Mouse (Mus musculus): ENCODE measurements around the gene Zfyve28. TPM values are rescaled to one million over a fixed set of nuclear protein-coding genes. Genes with fewer than 3 reads are reported as not detected.

The Zfyve28 gene
- polyA plus RNA-seq, 1 experiment from 2014 or later, result 0.77 TPM

DNA sequence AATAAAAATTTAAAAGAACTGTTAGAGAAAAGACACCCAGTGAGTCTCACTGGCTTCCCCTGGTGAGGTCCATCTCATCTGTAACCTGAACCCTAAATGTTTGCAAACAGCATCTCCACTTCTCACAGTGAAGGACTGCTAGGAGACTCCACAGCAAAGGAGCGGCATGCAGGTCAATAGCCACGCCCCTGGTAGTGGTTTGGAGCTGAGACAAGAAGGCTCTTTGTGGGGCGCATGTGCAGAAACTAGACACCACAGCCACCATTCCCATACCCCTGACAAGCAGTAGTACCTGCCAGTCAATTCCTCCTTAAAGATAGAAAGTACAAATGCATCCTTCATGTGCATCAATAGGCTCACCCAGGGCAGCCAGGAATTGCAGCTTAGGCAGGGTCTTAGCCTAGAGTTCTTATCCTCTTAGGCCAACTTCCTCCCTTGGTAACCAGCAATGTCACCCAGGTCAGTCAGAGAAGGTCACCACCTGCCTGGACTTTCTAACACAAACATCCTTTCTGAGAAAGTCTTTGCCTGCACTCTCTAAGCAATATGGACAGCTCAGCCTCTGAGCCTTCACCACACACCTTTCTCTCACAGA lies 4.0 kb downstream of the Zfyve28 start:
- no peaks in the 10 kb centered on the region for H3K36me3 ChIP-seq
- no peaks in the 10 kb centered on the region for H3K9me3 ChIP-seq (replicated peaks)
- H3K4me3 ChIP-seq (replicated peaks), result no peak overlapping the region
- H3K27ac ChIP-seq, result no peak overlapping the region
- WGBS, result 34% methylated on average over 3 of the region's 3 CpGs
- H3K27me3 ChIP-seq, result peaks cover 56% of the 10 kb centered on the region
- H3K9ac ChIP-seq, result no peak overlapping the region
- no peak for ATAC-seq (replicated peaks; ENCODE audit: low FRiP score)
- H3K4me1 ChIP-seq, result peaks cover 21% of the 10 kb centered on the region
- H3K4me2 ChIP-seq, result no peak overlapping the region

GRCm38 (mm10) chr5:34283355-34283754 lies 4.9 kb downstream of the Zfyve28 start:
- ATAC-seq (replicated peaks; ENCODE audit: low FRiP score), result no peak
- Histone ChIP-seq H3K9me3 (replicated peaks) (no peaks in the 10 kb centered on the region), H3K4me1 (peaks cover 21% of the 10 kb centered on the region), H3K9ac (no peak overlapping the region), H3K36me3 (no peaks in the 10 kb centered on the region), H3K27ac (no peak overlapping the region), H3K4me2 (no peak overlapping the region), H3K4me3 (replicated peaks) (no peak overlapping the region), H3K27me3 (peaks cover 49% of the 10 kb centered on the region)
- WGBS, result 90% methylated on average over 5 of the region's 5 CpGs

DNA sequence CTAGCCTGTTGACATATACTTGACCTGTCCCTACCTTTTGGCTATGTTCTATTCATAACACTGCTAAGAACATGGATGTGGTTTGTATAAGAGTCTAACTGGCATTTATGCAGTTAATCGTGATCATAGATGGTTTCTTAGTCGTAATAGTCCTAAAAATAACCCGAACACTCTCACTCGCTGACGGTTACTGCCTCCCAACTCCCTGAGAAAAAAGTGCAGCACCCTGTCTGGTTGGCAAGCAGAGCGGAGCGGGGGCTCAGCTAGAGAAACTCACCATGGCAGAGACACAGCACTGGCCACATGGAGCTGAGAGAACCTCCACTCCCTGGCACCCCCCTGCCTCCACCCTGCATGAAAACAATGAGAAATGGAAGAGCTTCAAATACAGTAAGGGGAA lies 7.3 kb downstream of the Zfyve28 start:
- WGBS, result 58% methylated on average over 7 of the region's 7 CpGs
- no peaks in the 10 kb centered on the region for H3K4me1 ChIP-seq
- ATAC-seq (replicated peaks; ENCODE audit: low FRiP score), result no peak
- H3K36me3 ChIP-seq, result no peaks in the 10 kb centered on the region
- no peak overlapping the region for H3K4me2 ChIP-seq
- peaks cover 25% of the 10 kb centered on the region for H3K27me3 ChIP-seq
- H3K9me3 ChIP-seq (replicated peaks), result no peaks in the 10 kb centered on the region
- H3K4me3 ChIP-seq (replicated peaks), result no peak overlapping the region
- H3K27ac ChIP-seq, result no peak overlapping the region
- no peak overlapping the region for H3K9ac ChIP-seq

- H3K27ac ChIP-seq, result no peak overlapping the region
- H3K4me1 ChIP-seq, result no peaks in the 10 kb centered on the region
- peaks cover 12% of the 10 kb centered on the region for H3K27me3 ChIP-seq
- H3K4me3 ChIP-seq (replicated peaks), result no peak overlapping the region
- H3K9me3 ChIP-seq (replicated peaks), result no peaks in the 10 kb centered on the region
- H3K36me3 ChIP-seq, result no peaks in the 10 kb centered on the region
- 84% methylated on average over 9 of the region's 9 CpGs for WGBS
- ATAC-seq (replicated peaks; ENCODE audit: low FRiP score), result no peak
- H3K4me2 ChIP-seq, result no peak overlapping the region
- H3K9ac ChIP-seq, result no peak overlapping the region
Measured at GRCm38 (mm10) chr5:34279214-34279613, 9.0 kb downstream of the Zfyve28 start.

DNA sequence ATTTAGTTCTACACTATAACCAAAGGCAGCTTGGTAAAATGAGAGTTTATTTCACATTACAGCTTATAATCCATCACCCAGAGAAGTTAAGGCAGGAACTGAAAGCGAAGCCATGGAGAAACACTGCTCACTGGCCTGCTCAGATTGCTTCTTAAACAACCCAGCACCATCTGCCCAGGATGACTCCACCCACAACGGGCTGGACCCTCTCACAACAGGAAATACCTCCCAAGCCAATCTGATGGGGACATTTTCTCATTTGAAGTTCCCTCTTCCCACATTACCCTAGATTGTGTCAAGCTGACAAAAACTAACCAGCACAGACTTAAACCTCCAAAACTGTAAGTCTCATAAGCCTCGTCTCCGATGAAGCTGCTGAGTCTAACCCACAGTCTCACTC lies 10.2 kb downstream of the Zfyve28 start:
- WGBS, result 68% methylated on average over 4 of the region's 4 CpGs
- Histone ChIP-seq H3K27ac (no peak overlapping the region), H3K9me3 (replicated peaks) (no peaks in the 10 kb centered on the region), H3K9ac (no peak overlapping the region), H3K4me3 (replicated peaks) (no peak overlapping the region), H3K27me3 (0 out of 2 replicates have a peak, but pooled peaks cover 7% of the 10 kb centered on the region), H3K4me2 (no peak overlapping the region), H3K36me3 (no peaks in the 10 kb centered on the region), H3K4me1 (no peaks in the 10 kb centered on the region)
- no peak for ATAC-seq (replicated peaks; ENCODE audit: low FRiP score)

DNA sequence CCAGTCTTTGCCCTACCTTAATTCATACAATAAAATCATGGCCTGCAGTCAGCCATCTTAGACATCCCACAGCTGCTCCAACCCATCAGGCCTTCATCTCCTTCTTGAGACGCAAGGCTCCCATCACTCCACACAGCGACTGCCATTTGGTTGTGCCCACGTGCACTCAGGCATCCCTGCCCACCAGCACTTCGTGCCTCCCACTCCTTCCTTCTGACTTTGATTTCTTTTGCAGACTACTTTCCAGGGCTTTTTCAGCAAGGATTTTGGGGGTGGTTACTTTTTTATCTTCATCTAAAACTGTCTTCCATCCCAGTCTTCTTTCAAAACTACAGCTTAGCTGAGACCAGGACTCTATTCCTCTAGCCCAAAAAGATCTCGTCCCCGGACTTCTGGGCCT lies 11.5 kb downstream of the Zfyve28 start:
- Histone ChIP-seq H3K36me3 (no peaks in the 10 kb centered on the region), H3K9ac (no peak overlapping the region), H3K4me3 (replicated peaks) (no peak overlapping the region), H3K4me1 (no peaks in the 10 kb centered on the region), H3K27ac (no peak overlapping the region), H3K4me2 (no peak overlapping the region), H3K27me3 (0 out of 2 replicates have a peak, but pooled peaks cover 3% of the 10 kb centered on the region), H3K9me3 (replicated peaks) (no peaks in the 10 kb centered on the region)
- no peak for ATAC-seq (replicated peaks; ENCODE audit: low FRiP score)
- 59% methylated on average over 6 of the region's 6 CpGs for WGBS

- no peak overlapping the region for H3K9ac ChIP-seq
- no peaks in the 10 kb centered on the region for H3K9me3 ChIP-seq (replicated peaks)
- H3K4me2 ChIP-seq, result no peak overlapping the region
- H3K4me3 ChIP-seq (replicated peaks), result no peak overlapping the region
- H3K27me3 ChIP-seq, result 0 out of 2 replicates have a peak, but pooled peaks cover 3% of the 10 kb centered on the region
- ATAC-seq (replicated peaks; ENCODE audit: low FRiP score), result no peak
- H3K4me1 ChIP-seq, result no peaks in the 10 kb centered on the region
- 64% methylated on average over 7 of the region's 7 CpGs for whole genome bisulfite sequencing
- no peaks in the 10 kb centered on the region for H3K36me3 ChIP-seq
- no peak overlapping the region for H3K27ac ChIP-seq
Measured at GRCm38 (mm10) chr5:34276191-34276590, 12.1 kb downstream of the Zfyve28 start.

GRCm38 (mm10) chr5:34274676-34275293 lies 13.5 kb downstream of the Zfyve28 start:
- no peaks in the 10 kb centered on the region for H3K36me3 ChIP-seq
- WGBS, result 90% methylated on average over 10 of the region's 10 CpGs

GRCm38 (mm10) chr5:34274268-34274667 lies 14.0 kb downstream of the Zfyve28 start:
- ATAC-seq (replicated peaks; ENCODE audit: low FRiP score), result no peak
- H3K9ac ChIP-seq, result no peak overlapping the region

More at GRCm38 (mm10) chr5:34274676-34275293, 13.5 kb downstream of the Zfyve28 start:
- no peak for ATAC-seq (replicated peaks; ENCODE audit: low FRiP score)
- H3K27ac ChIP-seq, result no peak overlapping the region
- H3K4me1 ChIP-seq, result no peaks in the 10 kb centered on the region
- no peaks in the 10 kb centered on the region for H3K9me3 ChIP-seq (replicated peaks)
- H3K27me3 ChIP-seq, result 0 out of 2 replicates have a peak, but pooled peaks cover 3% of the 10 kb centered on the region
- no peak overlapping the region for H3K9ac ChIP-seq
- H3K4me2 ChIP-seq, result no peak overlapping the region
- no peak overlapping the region for H3K4me3 ChIP-seq (replicated peaks)

GRCm38 (mm10) chr5:34273251-34273681 lies 15.0 kb downstream of the Zfyve28 start:
- H3K9ac ChIP-seq, result no peak overlapping the region
- H3K27me3 ChIP-seq, result 0 out of 2 replicates have a peak, but pooled peaks cover 3% of the 10 kb centered on the region
- H3K36me3 ChIP-seq, result no peaks in the 10 kb centered on the region
- H3K4me2 ChIP-seq, result no peak overlapping the region
- WGBS, result 58% methylated on average over 5 of the region's 5 CpGs
- H3K9me3 ChIP-seq (replicated peaks), result no peaks in the 10 kb centered on the region
- ATAC-seq (replicated peaks; ENCODE audit: low FRiP score), result no peak
- no peak overlapping the region for H3K27ac ChIP-seq
- no peaks in the 10 kb centered on the region for H3K4me1 ChIP-seq
- H3K4me3 ChIP-seq (replicated peaks), result no peak overlapping the region

More at GRCm38 (mm10) chr5:34274268-34274667, 14.0 kb downstream of the Zfyve28 start:
- 86% methylated on average over 3 of the region's 3 CpGs for whole genome bisulfite sequencing
- H3K27ac ChIP-seq, result no peak overlapping the region
- no peaks in the 10 kb centered on the region for H3K4me1 ChIP-seq
- no peaks in the 10 kb centered on the region for H3K36me3 ChIP-seq
- no peaks in the 10 kb centered on the region for H3K9me3 ChIP-seq (replicated peaks)
- no peak overlapping the region for H3K4me2 ChIP-seq
- H3K4me3 ChIP-seq (replicated peaks), result no peak overlapping the region
- 0 out of 2 replicates have a peak, but pooled peaks cover 3% of the 10 kb centered on the region for H3K27me3 ChIP-seq

DNA sequence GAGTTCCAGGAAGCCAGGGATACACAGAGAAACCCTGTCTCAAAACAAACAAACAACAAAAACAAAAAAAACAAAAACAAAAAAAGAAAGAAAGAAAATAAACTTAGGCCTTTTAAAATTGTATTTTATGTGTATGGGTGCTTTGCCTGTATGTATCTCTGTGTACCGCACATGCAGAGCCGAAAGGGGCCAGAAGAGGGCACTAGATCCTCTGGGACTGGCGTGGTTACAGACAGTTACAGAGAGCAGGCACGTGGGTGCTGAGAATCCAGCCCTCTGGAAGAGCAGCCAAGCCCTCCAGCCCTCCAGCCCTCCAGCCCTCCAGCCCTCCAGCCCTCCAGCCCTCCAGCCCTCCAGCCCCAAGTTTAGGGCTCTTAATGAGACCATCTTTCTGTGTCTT lies 16.5 kb downstream of the Zfyve28 start:
- Histone ChIP-seq H3K4me2 (no peak overlapping the region), H3K27ac (no peak overlapping the region), H3K4me3 (replicated peaks) (no peak overlapping the region), H3K4me1 (no peaks in the 10 kb centered on the region), H3K27me3 (0 out of 2 replicates have a peak, but pooled peaks cover 3% of the 10 kb centered on the region), H3K9me3 (replicated peaks) (no peaks in the 10 kb centered on the region), H3K9ac (no peak overlapping the region), H3K36me3 (no peaks in the 10 kb centered on the region)
- 26% methylated on average over 4 of the region's 4 CpGs for WGBS
- no peak for ATAC-seq (replicated peaks; ENCODE audit: low FRiP score)

- WGBS, result 66% methylated on average over 12 of the region's 12 CpGs
- H3K36me3 ChIP-seq, result no peaks in the 10 kb centered on the region
- H3K4me2 ChIP-seq, result no peak overlapping the region
- H3K9ac ChIP-seq, result no peak overlapping the region
- no peak overlapping the region for H3K27ac ChIP-seq
- no peak for ATAC-seq (replicated peaks; ENCODE audit: low FRiP score)
- H3K4me3 ChIP-seq (replicated peaks), result no peak overlapping the region
- no peaks in the 10 kb centered on the region for H3K9me3 ChIP-seq (replicated peaks)
- no peaks in the 10 kb centered on the region for H3K27me3 ChIP-seq
- no peaks in the 10 kb centered on the region for H3K4me1 ChIP-seq
Measured at GRCm38 (mm10) chr5:34269921-34270465, 18.3 kb downstream of the Zfyve28 start.

Measured in kidney, embryonic 15.5 days (tissue).